Mouse (Mus musculus) fat pad, adult 2 months (tissue): ENCODE measurements around the gene Itga10.
A peak's percentile ranks its signal among the peaks of the same experiment; 100 is the strongest.
"Not testable (repeated sequence)": the region's sequence is repeated elsewhere in the genome, so short reads cannot be mapped to it uniquely, and the experiment has no call there.

Experiments
- DNase-seq: peaks from one replicate; pipeline ENCODE4 v3.0.0-alpha.2; 2011; ENCODE audit warnings: low read depth, low spot score; ENCODE audit errors: extremely low read depth

The Itga10 gene

GRCm38 (mm10) chr3:96634015-96634414 is 11.4 kb upstream of the Itga10 start:
- no peak for DNase-seq

GRCm38 (mm10) chr3:96634928-96635879 is 10.2 kb upstream of the Itga10 start, which contains the start of the genes Pex11b and Gm42957:
TSS of gene Pex11b (plus strand) at chr3:96635376.
TSS of gene Gm42957 (plus strand) at chr3:96635474.
- peak; percentile 26 for DNase-seq

- DNase-seq, result no peak
Observed at GRCm38 (mm10) chr3:96635906-96636305, 9.5 kb upstream of the Itga10 start.

DNA sequence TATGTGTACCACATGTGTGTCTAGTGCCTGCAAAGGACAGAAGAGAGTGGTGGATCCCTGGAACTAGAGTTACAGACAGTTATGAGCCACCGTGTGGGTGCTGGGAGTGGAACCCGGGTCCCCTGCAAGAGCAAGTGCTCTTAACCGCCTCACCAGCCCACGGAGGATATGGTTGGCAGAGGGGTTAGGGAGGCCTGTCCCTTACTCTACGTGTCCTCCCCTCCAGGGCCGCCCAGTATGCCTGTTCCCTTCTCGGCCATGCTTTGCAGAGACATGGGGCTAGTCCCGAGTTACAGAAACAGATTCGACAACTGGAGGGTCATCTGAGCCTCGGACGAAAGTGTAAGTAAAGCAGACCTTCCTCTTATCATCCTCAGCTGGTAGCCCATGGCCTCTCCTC is 8.9 kb upstream of the Itga10 start:
- DNase-seq, result no peak

DNA sequence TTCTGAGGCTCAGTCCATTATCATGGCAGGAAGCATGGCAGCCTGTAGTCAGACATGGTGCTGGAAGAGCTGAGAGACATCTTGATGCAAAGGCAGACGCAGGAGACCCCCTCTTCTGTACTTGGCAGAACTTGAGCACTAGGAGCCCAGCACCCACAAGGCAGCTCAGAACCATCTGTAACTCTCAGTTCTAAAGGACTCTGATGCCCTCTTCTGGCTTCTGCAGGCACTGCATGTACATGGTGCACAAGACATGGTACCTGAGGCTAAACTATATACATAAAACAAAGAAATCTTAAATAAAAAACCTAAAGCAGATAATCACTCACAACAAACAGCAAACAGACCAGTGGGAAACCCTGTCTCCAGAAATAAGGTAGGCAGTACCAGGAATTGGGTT is 6.2 kb upstream of the Itga10 start:
- DNase-seq, result no peak

DNA sequence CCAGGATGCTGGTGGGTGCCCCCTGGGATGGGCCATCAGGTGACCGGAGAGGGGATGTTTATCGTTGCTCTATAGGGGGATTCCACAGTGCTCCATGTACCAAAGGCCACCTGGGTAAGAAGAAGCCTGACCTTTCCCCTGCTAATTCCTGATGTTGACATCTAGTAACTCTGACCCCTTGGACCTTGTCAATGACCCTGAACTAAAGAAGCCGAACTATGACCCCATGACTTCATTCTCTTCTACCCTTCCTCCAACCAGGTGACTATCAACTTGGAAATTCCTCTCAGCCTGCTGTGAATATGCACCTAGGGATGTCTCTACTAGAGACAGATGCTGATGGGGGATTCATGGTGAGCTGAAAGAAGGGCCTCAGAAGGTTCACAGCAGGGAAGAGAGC is 2.0 kb downstream of the Itga10 start:
- no peak for DNase-seq

- no peak for DNase-seq
Observed at GRCm38 (mm10) chr3:96660901-96661300, 15.5 kb downstream of the Itga10 start.

DNA sequence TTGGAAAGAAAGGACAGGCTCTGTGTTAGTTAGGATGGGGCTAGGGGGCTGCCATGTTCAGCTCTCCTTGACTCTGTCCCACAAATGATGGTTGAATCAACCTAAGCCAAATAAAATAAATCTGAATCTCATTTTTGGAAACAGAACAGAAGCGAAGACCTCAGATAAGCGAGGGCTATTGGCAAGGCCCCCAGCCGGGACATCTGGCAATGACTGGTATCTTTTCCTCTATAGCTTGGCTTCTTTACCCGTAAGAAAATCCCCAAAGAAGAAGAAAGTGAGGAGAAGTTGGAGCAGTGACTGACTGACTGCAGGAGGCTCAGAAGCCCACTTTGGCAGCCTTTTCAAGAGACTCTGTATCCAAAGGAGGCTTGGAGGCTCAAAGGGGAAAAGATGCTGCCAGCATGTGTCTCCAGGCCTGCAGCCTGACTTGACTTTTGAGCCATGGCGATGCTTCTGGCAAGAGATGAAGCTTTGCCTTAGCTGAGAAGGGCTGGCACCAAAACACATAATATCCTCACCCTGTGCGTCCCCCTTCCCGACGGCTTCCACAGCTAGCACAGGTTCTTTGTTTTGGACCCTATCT is 17.4 kb downstream of the Itga10 start:
- DNase-seq, result no peak

DNA sequence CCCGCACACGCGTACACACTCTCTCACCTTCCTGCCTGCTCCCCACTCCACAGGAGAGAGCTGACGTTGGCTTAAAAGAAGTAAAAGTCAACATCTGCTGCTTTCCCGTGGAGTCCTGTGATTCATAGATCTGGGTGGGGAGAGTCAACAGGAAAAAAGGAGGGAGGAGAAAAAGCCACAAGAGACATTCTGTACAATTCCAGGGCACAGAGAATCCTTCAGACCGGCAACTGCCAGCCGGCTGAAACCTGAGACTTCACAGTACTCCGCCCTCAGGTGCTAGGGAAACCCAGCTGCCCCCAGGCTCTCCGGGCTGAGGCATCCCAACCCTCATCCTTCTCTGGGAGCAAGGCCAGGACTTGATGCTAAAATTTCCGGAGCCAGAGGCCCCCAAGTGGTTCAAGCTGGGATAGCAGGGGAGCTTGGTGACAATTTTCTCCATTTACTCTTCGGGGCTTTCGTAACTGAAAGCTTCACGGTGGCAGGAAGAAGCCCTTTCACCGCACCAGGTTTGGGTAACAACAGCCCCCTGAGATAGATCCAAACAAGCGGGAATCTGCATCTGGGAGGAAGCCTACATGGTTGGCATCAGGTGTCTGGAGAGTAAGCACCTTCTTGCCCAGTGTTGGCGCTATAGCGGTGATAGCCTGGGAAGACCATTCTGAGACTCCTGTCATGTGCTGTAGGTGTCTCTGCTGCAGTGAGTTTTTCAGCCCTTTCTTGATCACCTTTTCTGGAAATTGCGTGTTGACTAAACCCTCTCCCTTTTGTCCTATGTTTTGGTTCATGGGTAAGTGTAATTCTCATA is 18.3 kb downstream of the Itga10 start:
- DNase-seq, result no peak

- not testable (repeated sequence) for DNase-seq
Observed at GRCm38 (mm10) chr3:96665732-96666363, 20.5 kb downstream of the Itga10 start.

- DNase-seq, result no peak
Observed at GRCm38 (mm10) chr3:96666916-96667315, 21.5 kb downstream of the Itga10 start.

DNA sequence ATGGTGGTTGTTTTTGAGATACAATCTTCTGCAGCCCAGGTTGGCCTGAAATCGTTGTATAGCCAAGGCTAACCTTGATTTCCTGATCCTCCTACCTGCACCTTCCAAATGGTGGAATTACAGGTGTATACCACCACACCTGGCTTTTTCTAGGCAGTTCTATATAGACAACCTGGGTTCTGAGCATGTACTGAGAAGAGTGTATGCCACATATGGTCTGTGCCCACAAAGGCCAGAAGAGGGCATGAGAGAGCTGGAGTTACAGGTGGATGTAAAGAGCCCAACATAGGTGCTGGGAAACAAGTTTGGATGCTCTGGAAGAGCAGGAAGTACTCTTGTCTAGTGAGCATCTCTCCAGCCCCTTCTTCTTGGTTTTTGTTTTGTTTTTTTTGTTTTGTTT is 21.9 kb downstream of the Itga10 start:
- no peak for DNase-seq

DNA sequence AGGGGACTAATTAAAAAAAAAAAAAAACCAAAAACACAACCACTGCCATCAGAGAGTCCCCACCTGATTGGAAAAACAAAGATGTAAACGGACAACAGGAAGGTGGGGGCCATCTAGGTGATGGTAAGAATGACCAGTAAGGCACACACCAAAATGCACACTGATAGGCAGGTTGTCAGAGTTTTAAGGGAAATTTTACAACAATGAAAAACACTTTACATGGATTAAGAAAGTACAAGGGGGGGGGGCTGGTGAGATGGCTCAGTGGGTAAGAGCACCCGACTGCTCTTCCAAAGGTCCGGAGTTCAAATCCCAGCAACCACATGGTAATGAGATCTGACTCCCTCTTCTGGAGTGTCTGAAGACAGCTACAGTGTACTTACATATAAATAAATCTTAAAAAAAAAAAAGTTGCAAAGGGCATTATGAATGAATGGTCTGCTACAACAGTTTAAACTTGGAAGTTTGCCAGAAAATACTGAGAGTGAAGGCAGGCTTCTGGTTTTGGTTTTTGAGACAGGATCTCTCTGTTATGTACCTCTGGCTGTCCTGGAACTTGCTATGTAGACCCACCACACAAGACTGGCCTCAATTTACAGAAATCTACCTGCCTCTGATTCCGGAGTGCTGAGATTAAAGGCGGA is 23.2 kb downstream of the Itga10 start:
- DNase-seq, result no peak

GRCm38 (mm10) chr3:96669727-96670468 is 24.5 kb downstream of the Itga10 start, which contains the start of gene Ankrd35:
TSS of gene Ankrd35 (plus strand) at chr3:96670131.
- DNase-seq, result no peak

DNA sequence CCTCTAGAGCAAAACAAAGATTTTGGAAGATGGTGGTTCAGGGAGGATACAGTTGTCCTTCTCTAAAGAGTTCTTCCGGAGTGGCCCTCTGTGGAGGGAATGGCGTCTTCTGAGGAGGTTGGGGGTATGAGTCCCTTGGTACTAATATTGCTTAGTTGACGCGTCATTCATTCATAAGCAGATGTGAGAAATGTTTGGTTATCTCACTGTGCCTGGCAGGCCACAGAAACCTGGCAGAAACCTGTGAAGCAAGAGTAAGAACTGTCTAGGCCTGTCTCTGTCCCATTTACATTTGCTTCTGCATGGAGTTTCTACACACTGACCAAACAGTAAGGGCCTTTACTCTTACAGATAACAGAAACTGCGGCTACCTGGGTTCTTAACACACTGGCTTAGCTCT is 26.1 kb downstream of the Itga10 start:
- DNase-seq, result no peak

- no peak for DNase-seq
Observed at GRCm38 (mm10) chr3:96673514-96673913, 28.1 kb downstream of the Itga10 start.

GRCm38 (mm10) chr3:96674442-96674841 is 29.1 kb downstream of the Itga10 start:
- peak; percentile 28 for DNase-seq

DNA sequence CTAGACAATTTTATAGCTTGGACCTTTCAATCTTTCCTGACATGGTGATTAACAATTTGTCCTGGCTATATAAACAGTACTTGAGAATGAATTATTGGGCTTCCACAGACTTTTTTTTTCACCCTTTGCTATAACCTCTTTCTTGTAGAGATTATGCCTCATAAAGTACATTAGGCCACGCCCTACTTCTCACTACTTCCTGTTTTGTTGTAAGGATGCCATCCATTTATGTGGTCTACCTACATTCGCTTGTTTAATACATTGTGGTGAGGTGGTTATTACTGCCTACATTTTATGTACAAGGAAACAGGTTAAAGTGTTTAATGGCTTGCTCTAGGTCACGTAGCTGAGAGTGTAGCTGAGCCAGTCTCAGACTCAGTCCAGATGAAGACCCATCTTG is 29.8 kb downstream of the Itga10 start:
- DNase-seq, result no peak

- DNase-seq, result no peak
Observed at GRCm38 (mm10) chr3:96675690-96676089, 30.3 kb downstream of the Itga10 start.

DNA sequence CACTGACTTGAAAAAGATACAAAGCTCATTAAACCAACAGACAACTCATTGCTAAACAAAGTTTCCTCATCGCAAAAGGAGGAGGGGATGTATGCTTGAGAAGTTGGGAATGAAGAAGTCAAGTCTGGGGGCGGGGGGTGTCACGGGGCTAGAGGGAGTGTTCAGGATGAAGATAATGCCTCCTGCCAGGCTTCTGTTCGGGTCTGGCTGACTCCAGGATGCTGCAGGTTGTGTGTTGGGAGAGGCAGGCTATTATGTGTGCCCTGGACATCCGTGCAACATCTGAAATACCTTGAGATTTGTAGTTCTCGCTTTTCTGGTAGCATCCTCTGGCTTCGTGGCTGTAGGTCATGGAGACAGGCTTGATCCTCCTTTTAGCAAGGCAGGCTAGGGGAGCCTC is 33.1 kb downstream of the Itga10 start:
- no peak for DNase-seq
